Comparison of ENCODE assay signal across 13 mouse cellular contexts in the genomic region with DNA sequence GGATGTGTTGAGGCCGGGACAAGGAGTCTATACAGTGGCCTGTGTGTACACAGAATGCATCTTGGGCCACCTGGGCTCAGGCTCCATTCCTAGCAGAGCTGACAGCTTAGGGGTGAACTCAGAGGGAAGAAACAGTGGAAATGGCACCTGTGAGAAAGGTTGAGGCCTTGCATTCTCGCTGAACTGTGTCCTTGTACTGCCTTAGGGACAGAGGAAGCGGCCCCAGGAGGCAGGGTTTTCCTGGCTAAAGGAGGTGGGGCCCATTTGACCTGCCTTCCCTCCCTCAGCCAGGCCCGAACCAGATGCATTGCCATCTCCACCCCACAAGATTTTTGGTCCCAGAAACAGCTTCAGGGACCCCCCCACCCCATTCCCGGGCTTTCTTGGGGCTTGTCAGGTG. TPM values are rescaled to one million over a fixed set of nuclear protein-coding genes. Genes with fewer than 3 reads are reported as not detected.
A peak's percentile ranks its signal among the peaks of the same experiment; 100 is the strongest.
DNase-seq lines count a peak whose midpoint lies in the region; ATAC-seq and TF ChIP-seq lines count a peak whose summit lies in the region.
"Had no signal": no experiment of that assay in that cellular context is flagged by ENCODE, and none has a peak within 500 bp of the region (broad histone marks: within the 10 kb centered on the region; RNA-seq: fewer than 3 reads in every experiment).

No protein-coding gene starts in this region.

- peaks cover 36% of the 10 kb centered on the region for H3K27me3 ChIP-seq in E14TG2a.4 (ENCODE audit: insufficient read depth, low read length)
- no peaks in the 10 kb centered on the region for H3K27me3 ChIP-seq in forebrain, embryonic 15.5 days
- no peaks in the 10 kb centered on the region for H3K27me3 ChIP-seq in midbrain, embryonic 12.5 days
- H3K27me3 ChIP-seq in kidney, embryonic 14.5 days (ENCODE audit: control insufficient read depth, insufficient read depth, low read length) = peaks cover 37% of the 10 kb centered on the region

- no peak for ATAC-seq in forebrain, embryonic 15.5 days (replicated peaks)
- ATAC-seq in midbrain, embryonic 12.5 days (ENCODE audit: low FRiP score, low read depth) = no peak
- ATAC-seq in kidney, embryonic 14.5 days (ENCODE audit: low FRiP score, low TSS enrichment) = no peak

- H3K9ac ChIP-seq in forebrain, embryonic 15.5 days (replicated peaks) = 0 out of 2 replicates have a peak overlapping the region, but pooled peaks have one; percentile 11
- peak overlapping the region; percentile 46 for H3K9ac ChIP-seq in midbrain, embryonic 12.5 days (replicated peaks)
- H3K9ac ChIP-seq in kidney, embryonic 14.5 days (ENCODE audit: low read depth, low read length) = no peak overlapping the region

- no peak for TF ChIP-seq CTCF in E14TG2a.4 (conservative IDR thresholded peaks at IDR 0.05; ENCODE audit: low read length)

- peaks cover 7% of the 10 kb centered on the region for H3K36me3 ChIP-seq in E14TG2a.4 (ENCODE audit: insufficient read depth, low read length)
- H3K36me3 ChIP-seq in forebrain, embryonic 15.5 days = no peaks in the 10 kb centered on the region
- H3K36me3 ChIP-seq in midbrain, embryonic 12.5 days = peaks cover 10% of the 10 kb centered on the region
- H3K36me3 ChIP-seq in kidney, embryonic 14.5 days (ENCODE audit: control insufficient read depth, insufficient read depth, low read length) = no peaks in the 10 kb centered on the region
- H3K36me3 ChIP-seq: embryonic facial prominence, embryonic 13.5 days; G1E had no signal

- DNase-seq in 3134 (ENCODE audit: extremely low read depth, insufficient read length, low spot score) = peak; percentile 76
- DNase-seq in ovary, postnatal 14 days (ENCODE audit: low spot score) = no peak
- no peak for DNase-seq in right cerebral cortex, postnatal 25 days
- DNase-seq: heart, postnatal 36 days; kidney, adult 9 months; liver; thymus, adult 18-20 months had no signal

- H3K27ac ChIP-seq in forebrain, embryonic 15.5 days (replicated peaks) = 0 out of 2 replicates have a peak overlapping the region, but pooled peaks have one; percentile 8
- H3K27ac ChIP-seq in midbrain, embryonic 12.5 days (replicated peaks) = peak overlapping the region; percentile 56; the same call in 1 of the 2 replicates
- no peak overlapping the region for H3K27ac ChIP-seq in kidney, embryonic 14.5 days (ENCODE audit: low read depth, low read length)
- H3K27ac ChIP-seq: embryonic facial prominence, embryonic 13.5 days had no signal

- H3K4me1 ChIP-seq in E14TG2a.4 (replicated peaks; ENCODE audit: low read depth, low read length) = peaks cover 94% of the 10 kb centered on the region
- peaks cover 88% of the 10 kb centered on the region for H3K4me1 ChIP-seq in forebrain, embryonic 15.5 days
- H3K4me1 ChIP-seq in midbrain, embryonic 12.5 days = peaks cover 88% of the 10 kb centered on the region
- peaks cover 15% of the 10 kb centered on the region for H3K4me1 ChIP-seq in kidney, embryonic 14.5 days (ENCODE audit: control insufficient read depth, insufficient read depth, low read length)

- H3K9me3 ChIP-seq in E14TG2a.4 (ENCODE audit: low read length) = no peaks in the 10 kb centered on the region
- H3K9me3 ChIP-seq in forebrain, embryonic 15.5 days = no peaks in the 10 kb centered on the region
- H3K9me3 ChIP-seq in midbrain, embryonic 12.5 days = no peaks in the 10 kb centered on the region
- no peaks in the 10 kb centered on the region for H3K9me3 ChIP-seq in kidney, embryonic 14.5 days (ENCODE audit: control insufficient read depth, low read length)
- H3K9me3 ChIP-seq: embryonic facial prominence, embryonic 13.5 days had no signal

- peak overlapping the region; percentile 78 for H3K4me3 ChIP-seq in E14TG2a.4 (replicated peaks; ENCODE audit: low read length)
- H3K4me3 ChIP-seq in forebrain, embryonic 15.5 days = no peak overlapping the region
- 0 out of 2 replicates have a peak overlapping the region, but pooled peaks have one; percentile 4 for H3K4me3 ChIP-seq in midbrain, embryonic 12.5 days
- H3K4me3 ChIP-seq in kidney, embryonic 14.5 days (ENCODE audit: low read length) = no peak overlapping the region
- H3K4me3 ChIP-seq: embryonic facial prominence, embryonic 13.5 days had no signal

- H3K4me2 ChIP-seq in forebrain, embryonic 15.5 days (replicated peaks) = peak overlapping the region; percentile 20; the same call in 1 of the 2 replicates
- H3K4me2 ChIP-seq in midbrain, embryonic 12.5 days (replicated peaks) = peak overlapping the region; percentile 81
- no peak overlapping the region for H3K4me2 ChIP-seq in kidney, embryonic 14.5 days (replicated peaks; ENCODE audit: low read depth, low read length)
- H3K4me2 ChIP-seq: embryonic facial prominence, embryonic 13.5 days had no signal

- WGBS in forebrain, embryonic 15.5 days = 34% methylated on average over 5 of the region's 5 CpGs
- WGBS in midbrain, embryonic 12.5 days = 23% methylated on average over 5 of the region's 5 CpGs
- 36% methylated on average over 5 of the region's 5 CpGs for WGBS in kidney, embryonic 14.5 days

RNA-seq across cellular contexts. Expression of a gene that starts 4.4 kb away (rescaled TPM):
- 2.5 and 2.8 TPM in 2 replicates for polyA plus RNA-seq in forebrain, embryonic 15.5 days (2015; fragmentation: Nextera tagmentation; extraction: Ambion mirVana)
- 6.1 and 7.9 TPM in 2 replicates for polyA plus RNA-seq in midbrain, embryonic 12.5 days (2016; fragmentation: Nextera tagmentation; extraction: Ambion mirVana)
- polyA plus RNA-seq in kidney, embryonic 14.5 days (2014; fragmentation: Nextera tagmentation; extraction: Ambion mirVana) = 0.05 and 0.09 TPM in 2 replicates
- polyA plus RNA-seq: G1E had no signal

RNA-seq across cellular contexts. Expression of a gene that starts 4.5 kb away (rescaled TPM):
- polyA plus RNA-seq in forebrain, embryonic 15.5 days (2015; fragmentation: Nextera tagmentation; extraction: Ambion mirVana) = 13.9 and 16.2 TPM in 2 replicates
- 13.4 and 15.6 TPM in 2 replicates for polyA plus RNA-seq in midbrain, embryonic 12.5 days (2016; fragmentation: Nextera tagmentation; extraction: Ambion mirVana)
- polyA plus RNA-seq in kidney, embryonic 14.5 days (2014; fragmentation: Nextera tagmentation; extraction: Ambion mirVana) = 0.37 TPM in 1 of 2 replicates, not detected in the other
- polyA plus RNA-seq: G1E had no signal

RNA-seq across cellular contexts. Expression of a gene that starts 33.9 kb away (rescaled TPM):
- 0.56 and 0.60 TPM in 2 replicates for polyA plus RNA-seq in forebrain, embryonic 15.5 days (2015; fragmentation: Nextera tagmentation; extraction: Ambion mirVana)
- 0.96 TPM in 1 of 2 replicates, not detected in the other for polyA plus RNA-seq in midbrain, embryonic 12.5 days (2016; fragmentation: Nextera tagmentation; extraction: Ambion mirVana)
- polyA plus RNA-seq in kidney, embryonic 14.5 days (2014; fragmentation: Nextera tagmentation; extraction: Ambion mirVana) = not detected in 2 replicates
- polyA plus RNA-seq: embryonic facial prominence, embryonic 13.5 days; G1E had no signal

RNA-seq across cellular contexts. Expression of a gene that starts 56.2 kb away (rescaled TPM):
- polyA plus RNA-seq in forebrain, embryonic 15.5 days (2015; fragmentation: Nextera tagmentation; extraction: Ambion mirVana) = 0.18 and 0.69 TPM in 2 replicates
- polyA plus RNA-seq in midbrain, embryonic 12.5 days (2016; fragmentation: Nextera tagmentation; extraction: Ambion mirVana) = 0.56 and 1.6 TPM in 2 replicates
- polyA plus RNA-seq in kidney, embryonic 14.5 days (2014; fragmentation: Nextera tagmentation; extraction: Ambion mirVana) = 6.3 and 6.5 TPM in 2 replicates

Comparison
In these comparisons a context has a peak if more than half of its experiments do, and no peak if none do; other contexts are left out.
1. H3K4me3 ChIP-seq: peak in E14TG2a.4 (single experiment) and midbrain, embryonic 12.5 days (single experiment); none in forebrain, embryonic 15.5 days (single experiment) and kidney, embryonic 14.5 days (single experiment).
2. RNA of a gene that starts 4.5 kb away (polyA plus RNA-seq): 13.9 to 16.2 TPM in forebrain, embryonic 15.5 days and 13.4 to 15.6 TPM in midbrain, embryonic 12.5 days; 0.37 TPM in kidney, embryonic 14.5 days; every median in the first group is over 10 times any median in the second.